Mouse (Mus musculus): Measurements from ENCODE around the gene Slc34a3.

DNA sequence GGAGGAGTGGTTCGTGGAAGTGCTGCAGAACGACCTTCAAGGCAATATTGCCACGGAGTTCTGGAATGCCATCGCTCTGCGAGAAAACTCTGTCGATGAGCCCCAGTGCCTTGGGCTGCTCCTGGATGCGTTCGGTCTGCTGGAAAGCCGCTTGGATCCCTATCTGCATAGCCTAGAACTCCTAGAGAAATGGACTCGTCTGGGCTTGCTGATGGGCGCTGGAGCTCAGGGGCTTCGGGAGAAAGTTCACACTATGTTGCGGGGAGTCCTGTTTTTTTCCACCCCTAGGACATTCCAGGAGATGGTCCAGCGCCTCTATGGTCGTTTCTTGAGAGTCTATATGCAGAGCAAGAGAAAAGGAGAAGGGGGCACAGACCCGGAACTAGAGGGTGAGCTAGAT lies 38.8 kb upstream of the Slc34a3 start:
- TF ChIP-seq CTCF (conservative IDR thresholded peaks at IDR 0.05; ENCODE audit: low read length) = no peak
- no peak for TF ChIP-seq NANOG (IDR thresholded peaks at IDR 0.05; ENCODE audit: borderline replicate concordance, low read length)
- TF ChIP-seq POU5F1 (IDR thresholded peaks at IDR 0.05; ENCODE audit: borderline replicate concordance, low read length) = no peak
